Mouse (Mus musculus) lung, postnatal 4 days (tissue): ENCODE measurements around the gene Lpp.

Experiments used
- DNase-seq, 2 experiments: peaks; one replicate each; pipeline ENCODE4 v3.0.0; 2021

Gene Lpp

GRCm38 (mm10) chr16:24826390-24826789 is 433.1 kb downstream of the Lpp start:
- DNase-seq: no peak

- no peak for DNase-seq
Measured at GRCm38 (mm10) chr16:24828207-24828803, 435.0 kb downstream of the Lpp start.

DNA sequence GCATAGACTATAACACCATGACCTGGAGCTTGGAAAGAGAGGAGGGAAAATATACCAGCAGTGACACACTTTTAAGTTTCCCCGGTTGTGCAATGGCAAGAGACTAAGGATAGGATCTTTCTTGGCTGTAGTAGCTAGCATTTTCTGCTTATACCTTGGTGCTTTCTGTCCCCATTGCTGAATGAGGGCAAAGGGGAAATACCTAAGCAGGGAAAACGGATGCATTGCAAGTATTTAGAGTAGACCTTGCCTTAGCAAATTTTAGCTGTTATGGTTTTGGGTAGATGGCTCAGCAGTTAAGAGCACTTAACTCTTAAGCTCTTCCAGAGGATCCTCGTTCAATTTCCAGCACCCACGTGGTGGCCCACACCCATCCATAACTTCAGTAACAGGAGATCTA is 436.6 kb downstream of the Lpp start:
- no peak for DNase-seq

DNA sequence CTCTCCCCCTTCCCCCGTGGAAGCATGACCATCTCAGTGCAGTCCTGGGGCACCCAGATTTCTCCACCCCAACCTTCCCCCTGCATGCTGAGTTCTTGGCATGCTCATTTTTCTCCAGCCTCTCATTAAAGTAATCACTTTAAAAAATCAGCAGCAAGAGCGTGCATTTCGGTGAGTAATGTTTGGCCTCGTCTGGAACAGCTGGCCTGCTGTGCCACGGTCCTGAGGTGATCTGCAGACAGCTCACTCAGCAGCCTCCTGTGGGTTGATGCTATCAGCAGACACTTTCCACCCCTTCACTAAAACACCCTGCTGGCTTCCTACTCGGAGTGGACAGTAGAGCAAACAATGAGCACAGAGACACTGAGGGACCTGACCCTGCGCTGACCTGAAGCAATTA is 437.6 kb downstream of the Lpp start:
- peak in 1 of 2 experiments; percentile 21 for DNase-seq

- peak; percentile 21 to 50 for DNase-seq
Measured at GRCm38 (mm10) chr16:24833221-24833620, 439.9 kb downstream of the Lpp start.

DNA sequence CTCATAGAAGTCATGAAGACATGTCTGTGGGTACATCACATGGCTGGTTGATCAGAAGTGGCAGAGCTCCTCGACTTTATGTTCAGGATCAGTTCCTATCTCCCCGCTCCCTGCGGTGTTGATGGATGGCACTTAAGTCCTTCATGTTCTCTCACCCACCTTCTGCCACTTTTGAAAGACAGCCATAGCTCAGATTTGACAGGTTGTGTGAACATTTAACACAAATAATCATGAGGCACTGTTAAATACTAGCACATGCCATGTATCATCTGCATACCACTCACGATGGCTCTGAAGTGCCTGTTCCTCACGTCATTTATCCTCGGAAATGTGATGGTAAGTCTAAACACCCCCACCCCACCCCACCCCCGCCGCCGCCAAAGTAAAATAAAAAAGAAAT is 441.2 kb downstream of the Lpp start:
- DNase-seq: no peak

- no peak for DNase-seq
Measured at GRCm38 (mm10) chr16:24836550-24836949, 443.2 kb downstream of the Lpp start.

DNA sequence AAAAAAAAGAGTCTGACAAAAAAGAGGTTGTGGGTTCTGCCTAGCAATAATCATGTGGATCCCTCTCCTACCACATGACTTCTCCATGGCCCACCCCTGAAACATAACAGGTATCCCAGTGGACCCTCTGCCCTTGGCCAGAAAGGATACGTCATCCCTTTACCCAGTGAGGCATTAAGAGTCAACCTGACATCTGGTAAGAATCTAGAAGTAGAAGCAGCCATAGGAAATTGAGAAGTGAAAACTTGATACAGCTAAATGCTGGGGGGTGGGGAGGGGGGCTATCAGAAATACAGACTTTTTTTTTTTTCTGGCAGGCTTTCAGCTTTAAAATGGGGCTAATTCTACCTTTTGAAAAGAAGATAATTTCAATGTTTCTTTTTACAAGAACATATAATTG is 445.7 kb downstream of the Lpp start:
- DNase-seq: no peak

DNA sequence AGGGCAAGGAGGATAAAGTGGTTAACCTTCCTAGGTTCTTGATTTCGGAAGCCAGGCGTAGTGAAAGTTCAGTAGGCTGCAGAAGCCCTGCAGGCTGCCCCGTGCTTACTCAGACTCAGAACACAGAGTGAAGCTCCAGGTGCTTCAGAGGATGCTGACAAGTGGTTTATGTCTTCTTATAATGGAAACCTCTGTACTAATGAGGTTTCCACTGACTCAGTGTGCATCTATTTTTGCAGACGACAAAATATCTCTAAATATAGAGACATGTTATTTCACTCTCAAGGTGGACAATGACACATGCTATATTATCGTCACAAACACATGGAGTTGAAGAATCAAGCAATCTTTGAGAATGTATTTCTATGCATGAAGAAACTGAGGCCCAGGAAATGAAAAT is 446.8 kb downstream of the Lpp start:
- no peak for DNase-seq

- DNase-seq: no peak
Measured at GRCm38 (mm10) chr16:24846141-24846540, 452.8 kb downstream of the Lpp start.

DNA sequence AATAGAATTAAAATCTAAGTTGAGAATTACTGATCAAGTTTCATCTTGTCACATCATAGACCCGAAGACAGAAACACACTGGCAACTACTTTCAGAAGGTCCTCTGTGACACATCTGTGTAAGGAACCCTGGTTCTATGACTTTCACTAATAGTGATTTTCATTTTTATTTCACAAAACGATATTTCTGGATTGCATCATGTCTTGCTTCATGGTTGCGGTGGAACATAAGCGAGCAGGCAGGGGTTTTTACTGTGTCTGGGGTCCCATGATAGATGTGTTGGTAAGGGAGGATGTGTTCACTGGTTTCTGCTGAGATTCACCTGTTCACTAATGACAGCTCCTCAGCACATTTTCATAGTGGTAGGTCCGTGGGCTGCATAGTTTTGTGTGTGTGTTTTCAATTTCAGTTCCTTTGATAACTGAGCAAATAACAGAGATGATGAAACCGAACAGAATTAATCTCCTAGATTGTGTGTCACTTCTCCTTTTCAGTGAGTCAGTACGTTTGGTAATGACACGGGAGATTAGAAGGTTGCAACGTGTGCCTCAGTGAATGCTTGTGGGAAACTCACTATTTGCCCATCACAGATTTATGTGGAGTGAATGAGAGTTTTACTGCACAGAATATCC is 466.3 kb downstream of the Lpp start:
- DNase-seq: no peak

- no peak for DNase-seq
Measured at GRCm38 (mm10) chr16:24860445-24860844, 467.1 kb downstream of the Lpp start.

DNA sequence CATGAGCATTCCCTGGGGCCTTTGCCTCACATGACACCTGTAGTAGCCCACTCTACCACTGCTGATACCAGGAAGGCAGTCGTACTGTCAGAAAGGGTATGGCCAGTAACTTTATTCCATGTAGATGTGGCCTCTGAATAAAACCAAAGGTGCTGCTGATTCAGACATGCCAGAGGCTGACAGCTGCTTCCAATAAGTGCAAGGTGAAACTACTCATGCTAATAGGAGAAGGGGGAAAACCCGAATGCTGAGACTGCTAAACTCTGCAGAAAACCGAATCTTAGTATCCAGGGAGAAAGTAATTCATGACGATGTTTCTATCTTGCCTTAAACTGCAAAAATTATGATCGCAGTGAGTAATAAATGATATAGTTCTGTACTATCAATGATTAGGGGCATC is 468.1 kb downstream of the Lpp start:
- no peak for DNase-seq

GRCm38 (mm10) chr16:24874235-24874634 is 480.9 kb downstream of the Lpp start:
- peak in 1 of 2 experiments; percentile 59 for DNase-seq

GRCm38 (mm10) chr16:24875661-24876060 is 482.4 kb downstream of the Lpp start:
- DNase-seq: no peak

DNA sequence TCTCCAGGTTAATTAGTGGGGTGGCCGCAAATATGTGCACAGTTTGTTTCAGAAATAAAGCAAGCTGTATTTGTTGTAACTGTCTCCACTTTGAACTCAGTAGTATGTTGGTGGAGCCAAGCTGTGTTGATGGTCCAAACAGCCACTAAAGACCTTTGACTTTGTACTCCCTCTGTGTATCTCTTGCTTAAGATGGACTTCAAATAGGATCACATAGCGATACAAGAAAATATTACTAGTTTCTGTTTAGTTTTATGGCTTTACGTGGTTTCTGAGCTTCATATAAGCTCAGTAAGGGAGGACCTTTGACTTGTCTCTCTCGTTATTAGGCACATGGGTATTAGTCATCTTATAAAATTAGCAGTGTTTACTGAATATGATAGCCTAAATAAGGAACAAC is 485.7 kb downstream of the Lpp start:
- DNase-seq: no peak

DNA sequence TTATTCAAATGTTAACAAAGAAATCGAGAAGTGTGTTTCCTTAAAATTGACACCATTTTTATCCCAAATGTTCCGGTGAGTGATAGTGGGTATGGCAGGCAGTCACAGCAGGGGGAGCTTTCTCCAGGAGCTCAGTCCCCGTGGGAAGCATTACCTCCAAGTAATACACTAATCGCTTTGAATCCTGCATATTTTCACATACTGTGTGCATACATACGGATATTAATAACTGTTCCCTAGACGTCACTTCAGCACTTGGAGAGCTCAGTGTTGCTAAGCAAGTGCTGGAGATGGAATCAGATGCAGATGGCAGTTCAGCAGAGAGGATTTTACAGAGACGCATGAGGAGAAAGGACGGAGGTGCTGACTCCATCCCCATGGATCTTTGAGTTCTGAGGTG is 487.4 kb downstream of the Lpp start:
- no peak for DNase-seq

DNA sequence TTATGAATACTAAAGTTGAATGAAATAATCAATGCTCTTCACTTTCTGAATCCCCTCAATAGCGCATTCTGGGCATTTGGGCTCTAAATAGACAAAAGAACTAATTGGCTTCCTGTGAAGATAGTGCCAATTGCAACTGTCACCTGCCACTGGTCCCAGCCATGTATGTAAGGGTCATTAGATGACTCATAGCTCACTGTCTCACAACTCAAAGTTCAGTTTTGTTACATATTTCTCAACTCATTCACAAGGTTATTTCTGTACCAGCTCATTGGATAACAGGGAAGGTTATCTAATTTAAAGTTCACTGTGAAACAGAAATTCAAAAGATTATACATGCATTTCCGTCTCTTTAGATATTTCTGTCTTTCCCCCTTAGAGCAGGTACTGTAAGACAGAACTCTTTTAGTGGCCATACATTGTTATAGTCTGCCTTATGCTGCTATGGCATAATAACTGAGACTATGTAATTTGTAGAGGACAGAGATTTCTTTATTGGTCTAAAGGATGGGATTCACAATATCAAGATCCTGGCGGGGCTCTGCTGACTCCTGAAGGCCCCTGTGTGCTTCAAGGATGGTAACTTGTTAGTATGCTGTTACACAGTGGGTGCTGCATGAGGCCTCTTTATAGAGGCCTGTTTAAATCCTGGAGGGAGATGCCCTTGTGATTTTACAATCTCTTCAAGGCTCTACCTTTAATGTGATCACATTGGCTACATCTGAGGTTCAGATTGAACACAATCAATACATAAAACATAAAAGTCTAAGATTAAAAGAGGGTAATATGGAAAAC is 488.9 kb downstream of the Lpp start:
- DNase-seq: no peak

- no peak for DNase-seq
Measured at GRCm38 (mm10) chr16:24884017-24884416, 490.7 kb downstream of the Lpp start.

DNA sequence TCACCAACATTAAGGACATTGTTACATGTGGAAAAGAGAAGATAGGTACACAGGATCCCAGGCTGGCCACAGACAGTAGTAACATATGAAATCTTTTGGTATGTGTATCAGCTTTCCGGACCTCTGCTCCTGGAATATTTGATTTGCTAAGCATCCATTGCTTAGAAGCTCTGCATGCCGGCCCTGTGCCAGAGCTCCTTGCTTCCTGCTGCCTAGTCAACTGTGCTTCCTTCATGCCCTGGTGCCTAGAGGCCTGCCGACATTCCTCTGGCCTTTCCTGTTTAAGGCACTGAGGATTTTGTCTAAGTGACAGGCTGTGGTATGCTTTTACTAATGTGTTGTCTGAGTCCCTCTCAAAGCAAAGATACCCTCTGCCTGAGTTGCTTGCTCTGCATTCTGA is 493.0 kb downstream of the Lpp start:
- peak; percentile 22 to 62 for DNase-seq

- no peak for DNase-seq
Measured at GRCm38 (mm10) chr16:24886943-24887342, 493.6 kb downstream of the Lpp start.

DNA sequence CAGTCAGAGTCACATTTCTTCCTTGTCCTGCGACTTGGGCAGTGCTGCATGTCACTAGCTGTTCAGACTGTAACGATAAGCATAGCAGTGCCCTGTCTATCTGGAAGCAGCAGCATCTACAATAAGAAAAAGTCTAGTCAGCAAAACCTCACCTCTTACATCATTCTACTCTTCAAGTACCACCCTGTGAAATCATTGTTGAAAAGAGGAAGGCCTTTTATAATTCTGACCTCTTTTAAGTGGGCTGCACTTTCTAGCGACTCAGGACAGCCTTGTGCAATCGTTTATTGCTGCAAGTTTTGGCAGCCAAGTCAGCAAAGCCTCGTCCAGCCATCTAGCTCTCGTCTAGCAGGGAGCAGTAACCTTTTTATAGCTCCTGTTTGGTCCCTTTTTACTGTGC is 498.1 kb downstream of the Lpp start:
- peak; percentile 56 to 75 for DNase-seq

GRCm38 (mm10) chr16:24895160-24895559 is 501.9 kb downstream of the Lpp start:
- no peak for DNase-seq

- peak in 1 of 2 experiments; percentile 14 for DNase-seq
Measured at GRCm38 (mm10) chr16:24897641-24898040, 504.3 kb downstream of the Lpp start.
